Mouse (Mus musculus) activated CD4-positive, CD25-positive, alpha-beta regulatory T cell, adult 4 months (primary cell): ENCODE measurements around the gene Nav2. TPM values are rescaled to one million over a fixed set of nuclear protein-coding genes. Genes with fewer than 3 reads are reported as not detected.

ENCODE experiments used
- ATAC-seq: one replicate; pipeline ENCODE4 v1.8.0; 2017
- polyA plus RNA-seq, 2 experiments: library from polyadenylated mRNA; unstranded; fragments of 100-300 nt; shearing (Covaris generic); gene quantifications; one replicate each; pipeline ENCODE4 v1.2.1; 2017

Gene Nav2
- polyA plus RNA-seq, 2 experiments from 2014 or later, result 14.2 to 16.6 TPM

DNA sequence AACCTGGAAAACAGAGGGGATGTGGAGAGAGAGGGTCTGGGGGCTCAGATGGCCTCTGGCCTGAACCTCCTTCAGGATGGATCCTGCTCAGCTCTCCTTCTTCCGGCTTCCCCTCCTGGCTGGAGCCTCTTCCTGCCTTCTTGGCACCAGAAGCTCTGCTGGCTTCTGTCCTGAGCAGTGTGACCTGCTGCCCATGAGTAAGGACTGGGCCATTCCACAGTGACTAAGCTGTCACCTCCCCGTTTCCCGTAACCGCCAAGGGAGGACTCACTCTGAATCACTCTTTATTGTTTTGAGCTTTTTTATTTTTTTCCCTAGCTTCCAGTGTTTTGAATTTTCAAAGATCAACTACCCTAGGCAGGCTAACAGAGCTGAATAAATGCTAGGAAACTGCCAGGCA lies 304.5 kb downstream of the Nav2 start:
- ATAC-seq, result no peak

DNA sequence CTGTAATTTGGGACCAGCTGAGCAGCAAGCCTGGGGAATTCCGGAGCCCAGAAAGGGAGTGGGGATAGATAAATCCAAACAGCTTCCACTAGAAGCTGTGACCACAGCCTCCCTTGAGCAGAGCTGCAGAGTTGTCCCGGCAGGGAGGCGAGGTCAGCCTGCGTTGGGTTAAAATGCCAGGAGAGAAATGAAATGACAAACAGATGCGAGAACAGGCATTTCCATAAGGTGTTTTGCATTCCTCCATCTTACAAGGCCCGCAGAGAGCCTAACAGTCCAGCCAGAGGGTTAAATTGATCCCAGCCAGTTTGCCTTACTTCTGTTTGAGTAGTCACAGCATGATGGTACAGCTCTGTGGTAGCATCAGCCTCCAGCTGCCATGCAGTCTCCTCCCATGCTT lies 309.3 kb downstream of the Nav2 start:
- no peak for ATAC-seq

DNA sequence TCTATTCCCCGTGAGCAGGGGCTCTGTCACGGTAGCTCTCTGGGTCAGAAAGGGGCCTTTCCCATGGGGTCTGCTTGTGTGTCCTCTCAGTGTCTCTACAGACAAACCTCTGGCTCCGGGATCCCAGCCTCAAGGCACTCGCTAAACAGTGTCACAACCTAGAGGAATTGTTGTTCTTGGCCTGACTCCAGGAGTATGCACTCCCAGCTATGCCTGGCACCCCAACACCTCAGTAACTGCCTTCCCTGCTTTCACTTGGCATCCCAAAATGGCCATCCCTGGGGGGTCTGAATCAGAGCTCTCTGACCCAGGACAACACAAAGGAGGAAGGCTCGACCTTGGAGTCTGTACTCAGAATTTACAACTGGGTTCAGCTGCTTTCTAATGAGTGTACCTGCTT lies 317.2 kb downstream of the Nav2 start:
- no peak for ATAC-seq

DNA sequence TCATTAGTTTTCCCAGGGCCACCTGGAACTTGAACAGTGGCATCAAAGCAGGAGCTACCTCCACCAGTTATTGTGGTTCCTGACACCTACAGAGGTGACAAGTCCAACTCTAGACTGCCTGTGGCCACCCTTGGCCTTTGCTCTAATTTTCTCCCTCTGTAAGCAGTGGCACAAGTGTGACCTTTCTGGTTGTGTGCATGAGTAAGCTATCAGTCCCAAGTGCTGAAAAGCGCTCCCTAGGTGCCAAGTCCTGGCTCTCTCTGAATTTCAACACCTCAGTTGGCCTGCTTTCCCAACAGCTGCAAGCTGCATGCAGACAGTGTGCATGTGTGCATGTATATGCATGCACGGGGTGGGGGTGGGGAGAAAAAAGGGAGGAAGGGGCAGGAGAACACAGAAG lies 324.5 kb downstream of the Nav2 start:
- ATAC-seq, result no peak

DNA sequence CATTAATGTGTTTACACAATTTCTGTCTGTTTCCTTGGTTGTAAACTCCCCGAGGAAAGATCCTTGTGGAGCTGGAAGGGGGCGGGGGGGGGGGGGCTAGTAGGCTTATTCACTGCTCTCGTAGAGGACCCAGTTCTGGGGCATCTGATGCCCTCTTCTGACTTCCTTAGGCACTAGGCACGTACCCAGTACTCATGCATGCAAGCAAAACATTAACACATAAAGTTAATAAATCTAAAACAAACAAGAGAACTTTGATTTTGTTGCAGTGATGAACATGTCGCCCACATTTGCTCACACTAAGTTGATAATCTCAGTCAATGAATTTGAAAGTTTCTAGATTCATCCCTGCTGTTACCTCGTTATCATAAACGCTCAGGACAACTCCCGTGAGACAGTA lies 325.8 kb downstream of the Nav2 start:
- ATAC-seq, result no peak

DNA sequence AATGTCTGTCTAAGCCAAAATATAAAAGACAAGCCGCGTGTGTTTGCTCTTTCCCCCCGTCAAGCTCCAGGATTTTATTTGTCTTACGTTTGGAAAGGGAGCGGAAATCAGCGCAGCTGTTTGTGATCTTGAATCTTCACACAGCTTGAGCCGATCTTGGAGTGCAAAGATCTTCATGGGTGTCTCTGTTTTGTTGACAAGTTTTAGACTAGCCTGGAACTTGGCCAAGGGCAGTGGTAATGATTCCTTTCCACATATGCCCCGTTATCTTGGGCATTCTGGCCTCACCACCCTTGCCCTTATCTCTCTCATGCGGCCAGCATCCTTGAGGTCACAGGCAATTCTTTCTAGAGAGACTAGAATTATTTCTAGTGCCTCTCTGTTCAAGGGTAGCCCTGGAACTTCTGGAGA lies 326.8 kb downstream of the Nav2 start:
- ATAC-seq, result no peak

DNA sequence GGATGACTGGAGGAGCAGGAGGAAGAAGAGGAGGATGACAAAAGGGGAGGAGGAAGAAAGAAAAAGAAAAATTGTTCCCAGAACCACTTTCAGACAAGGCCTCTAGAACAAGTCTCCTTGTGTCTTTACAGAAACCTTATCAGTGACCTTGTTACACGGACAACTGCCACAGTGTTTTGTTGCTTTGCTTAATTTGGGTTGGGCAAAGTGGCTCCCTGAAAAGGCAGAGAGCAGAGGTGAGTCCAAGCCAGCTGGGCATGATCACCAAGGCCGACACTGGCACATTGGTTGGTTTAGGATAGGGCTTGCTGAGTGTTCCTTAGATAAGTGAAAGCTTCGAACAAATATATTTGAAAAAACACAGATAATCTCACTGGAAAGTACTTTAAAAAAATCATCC lies 327.3 kb downstream of the Nav2 start:
- ATAC-seq, result no peak

DNA sequence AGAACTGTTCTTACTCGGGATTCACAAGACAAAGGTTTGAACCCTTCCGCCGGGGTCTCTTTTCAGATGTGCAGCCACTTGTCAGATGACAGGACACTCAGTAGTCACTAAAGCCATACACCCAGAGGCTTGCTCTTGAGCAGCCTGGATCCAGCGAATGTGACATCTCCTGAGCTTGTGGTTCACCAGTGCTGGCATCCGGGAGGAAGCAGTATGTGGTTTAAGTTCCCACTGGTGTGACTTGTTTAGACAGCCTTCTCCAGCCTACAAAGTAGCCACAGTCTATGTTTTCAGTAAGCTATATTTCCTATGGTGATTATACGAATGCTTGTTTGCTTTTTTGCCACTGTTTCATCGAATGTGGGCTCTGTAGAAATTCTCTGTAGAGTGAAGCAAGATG lies 331.9 kb downstream of the Nav2 start:
- no peak for ATAC-seq

DNA sequence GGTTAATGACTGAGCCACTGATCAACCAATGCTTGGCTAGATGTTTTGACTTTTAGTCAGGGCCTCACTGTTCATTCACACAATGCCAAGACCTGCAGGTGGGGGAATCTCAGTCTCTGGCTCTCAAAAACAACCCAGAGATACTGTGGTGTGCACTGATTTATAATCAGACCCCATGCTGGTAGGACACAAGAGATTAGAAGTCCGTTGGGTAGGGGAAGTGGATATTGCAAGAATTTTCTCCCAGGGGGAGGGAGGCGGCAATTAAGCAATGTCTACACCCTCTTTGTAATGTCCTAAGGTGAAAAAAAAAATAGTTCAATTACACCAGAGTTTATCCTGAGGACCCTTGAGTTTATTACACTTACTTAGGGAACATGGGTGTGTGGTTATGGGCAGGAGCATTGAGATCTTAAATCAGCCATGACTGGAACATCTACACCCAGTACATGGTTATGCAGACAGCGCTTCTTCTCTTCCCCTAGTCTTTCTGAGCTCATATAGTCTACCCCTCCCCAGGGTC lies 332.8 kb downstream of the Nav2 start:
- ATAC-seq, result no peak

DNA sequence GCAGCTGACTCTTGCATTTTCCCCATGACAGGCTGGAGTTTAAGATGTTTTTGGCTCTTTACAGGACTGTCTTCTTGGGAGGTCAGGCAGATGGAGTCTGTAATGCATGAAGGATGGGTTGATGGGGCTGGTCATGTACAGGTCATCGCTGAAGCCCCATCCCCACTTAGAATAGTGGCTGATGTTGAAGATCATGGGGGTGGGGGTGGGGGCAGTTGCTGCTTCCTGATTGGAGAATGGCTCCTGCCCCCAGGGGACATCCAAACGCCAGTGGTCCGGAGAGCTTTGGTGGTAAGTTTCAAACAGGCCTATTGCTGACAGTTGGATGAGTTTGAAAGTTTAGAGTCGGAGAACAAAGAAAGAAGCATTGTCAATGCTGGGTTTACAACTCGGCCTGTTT lies 333.7 kb downstream of the Nav2 start:
- ATAC-seq, result no peak

DNA sequence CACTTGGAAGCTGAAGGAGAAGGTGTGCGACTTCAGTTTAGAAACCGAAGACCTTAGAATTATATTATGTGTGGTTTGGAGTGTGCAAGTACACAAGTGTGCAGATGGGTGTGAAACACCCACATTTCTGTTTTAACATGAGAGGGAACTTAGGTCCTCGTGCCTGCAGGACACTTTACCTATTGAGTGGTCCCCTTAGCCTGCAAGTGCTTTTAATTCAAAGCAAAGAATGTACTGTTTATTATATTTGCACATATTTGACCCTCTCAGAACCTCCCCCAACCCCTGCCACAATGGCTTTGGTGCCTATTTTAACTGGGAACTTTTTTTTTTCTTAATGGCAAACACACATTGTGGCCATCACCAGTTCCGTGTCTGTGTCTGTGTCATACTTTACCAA lies 334.6 kb downstream of the Nav2 start:
- ATAC-seq, result no peak

DNA sequence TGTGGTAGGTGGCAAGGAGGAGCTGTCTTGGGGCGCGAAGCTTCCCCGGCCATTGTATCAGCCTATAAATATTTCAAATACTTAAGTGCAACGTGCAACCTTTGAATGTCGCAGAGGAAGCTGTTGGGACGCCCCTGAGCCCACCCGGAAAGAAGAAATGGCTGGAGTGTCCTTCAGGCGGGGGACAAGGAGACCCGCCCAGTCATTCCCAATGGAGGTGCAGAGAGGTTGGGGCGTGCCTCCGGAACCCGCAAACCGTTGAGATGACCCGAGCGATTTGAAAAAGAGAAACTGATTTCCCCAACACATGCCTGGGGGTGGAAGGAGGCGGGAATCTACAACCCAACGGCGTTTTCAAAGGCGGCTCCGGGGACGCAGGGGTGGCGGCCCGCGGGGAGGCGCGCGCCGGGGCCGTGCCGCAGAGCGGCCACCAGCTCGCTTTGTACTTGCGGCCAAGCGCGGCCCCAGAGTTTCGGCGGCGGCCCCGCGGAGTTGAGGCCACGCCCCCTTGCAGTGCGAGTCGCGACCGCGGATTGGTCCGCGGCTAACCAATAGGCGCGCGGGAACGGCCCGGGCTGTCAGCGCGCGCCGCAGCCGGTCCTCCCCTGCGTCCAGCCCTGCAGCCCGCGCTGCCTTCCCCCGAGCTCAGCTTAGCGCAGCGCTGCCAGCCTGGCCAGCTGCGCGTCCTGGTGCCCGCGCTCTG lies 337.2 kb downstream of the Nav2 start:
- ATAC-seq, result peak; percentile 90

DNA sequence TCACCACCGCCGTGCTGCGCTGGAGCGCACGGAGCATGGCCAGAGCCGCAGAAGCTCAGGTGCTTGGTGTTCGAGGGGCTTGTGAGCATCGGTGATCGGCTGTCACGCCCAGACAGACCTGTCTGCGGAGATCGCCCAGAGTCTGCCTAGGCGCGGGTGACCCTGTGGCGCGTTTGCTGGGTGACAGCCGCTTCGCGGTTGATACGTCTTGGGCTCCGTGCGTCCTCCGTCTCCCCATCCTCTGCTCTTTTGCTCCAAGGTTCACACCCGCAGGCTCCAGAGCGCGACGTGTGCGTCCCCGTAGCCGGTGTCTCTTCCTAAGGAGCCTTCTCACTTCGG lies 337.7 kb downstream of the Nav2 start:
- peak; percentile 5 for ATAC-seq

DNA sequence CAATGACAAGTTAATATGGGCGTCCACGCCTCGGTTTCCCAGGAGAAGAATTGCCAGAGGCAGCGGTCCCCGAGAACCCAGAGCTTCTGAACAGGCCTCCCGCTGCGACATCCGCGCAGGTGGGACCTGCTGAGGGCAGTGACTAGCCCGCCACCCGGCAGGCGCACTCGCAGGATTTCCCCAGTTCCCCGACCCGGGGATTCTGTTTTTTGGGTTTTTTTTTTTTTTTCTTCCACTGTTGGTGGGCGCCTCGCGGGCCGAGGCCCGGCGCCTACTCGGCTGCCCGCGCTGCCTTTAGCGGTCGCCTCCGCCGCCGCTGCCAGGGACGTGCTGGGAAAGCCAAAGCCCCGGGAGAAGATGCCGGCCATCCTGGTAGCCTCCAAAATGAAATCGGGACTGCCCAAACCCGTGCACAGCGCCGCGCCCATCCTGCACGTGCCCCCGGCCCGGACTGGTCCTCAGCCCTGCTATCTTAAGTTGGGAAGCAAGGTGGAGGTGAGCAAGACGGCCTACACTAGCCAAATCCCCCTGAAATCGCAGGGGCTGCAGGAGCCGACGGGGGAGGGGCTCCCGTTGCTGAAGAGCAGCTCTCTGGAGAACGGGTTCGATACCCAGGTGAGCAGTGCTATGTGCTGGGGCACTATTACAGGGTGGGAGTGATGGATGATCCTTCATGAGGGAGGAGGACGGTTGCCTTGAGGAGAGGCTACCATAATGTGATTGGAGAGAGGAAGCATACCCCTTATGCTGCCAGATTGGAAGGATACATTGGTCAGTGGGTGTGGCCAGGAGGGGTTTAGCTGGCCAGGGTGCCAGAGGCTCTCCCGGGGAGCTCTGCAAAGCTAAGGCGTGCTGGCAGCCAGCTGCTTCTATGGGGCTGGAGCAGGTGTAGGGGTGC lies 338.3 kb downstream of the Nav2 start:
- ATAC-seq, result no peak

DNA sequence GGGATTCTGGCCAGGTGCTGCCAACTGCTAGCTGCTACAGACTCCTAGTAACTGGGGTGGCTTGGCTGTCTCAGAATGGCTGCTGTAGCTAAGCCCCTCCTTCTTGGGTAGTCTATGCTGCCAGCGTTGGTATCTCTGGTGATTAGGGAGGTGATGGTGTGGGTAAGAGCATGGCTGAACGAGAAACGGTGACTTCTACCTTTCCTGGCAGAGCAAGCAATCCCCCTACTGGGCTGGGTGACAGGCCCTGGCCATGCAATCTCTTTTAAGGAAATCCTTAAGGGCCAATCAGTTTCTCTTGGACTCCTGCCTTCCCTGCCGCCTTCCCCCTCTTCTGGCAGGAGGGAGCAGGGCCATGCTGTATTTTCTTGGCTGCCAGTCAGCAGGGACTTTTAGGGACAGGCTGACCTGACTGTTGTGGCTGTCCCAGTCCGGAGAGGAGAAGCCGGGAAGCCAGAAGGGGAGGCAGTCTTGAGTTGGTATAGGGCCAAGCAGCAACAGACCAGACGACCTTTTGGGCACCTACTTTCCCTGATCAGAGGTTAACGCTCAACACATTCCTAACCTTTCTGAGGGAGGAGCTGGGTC lies 339.3 kb downstream of the Nav2 start:
- no peak for ATAC-seq

DNA sequence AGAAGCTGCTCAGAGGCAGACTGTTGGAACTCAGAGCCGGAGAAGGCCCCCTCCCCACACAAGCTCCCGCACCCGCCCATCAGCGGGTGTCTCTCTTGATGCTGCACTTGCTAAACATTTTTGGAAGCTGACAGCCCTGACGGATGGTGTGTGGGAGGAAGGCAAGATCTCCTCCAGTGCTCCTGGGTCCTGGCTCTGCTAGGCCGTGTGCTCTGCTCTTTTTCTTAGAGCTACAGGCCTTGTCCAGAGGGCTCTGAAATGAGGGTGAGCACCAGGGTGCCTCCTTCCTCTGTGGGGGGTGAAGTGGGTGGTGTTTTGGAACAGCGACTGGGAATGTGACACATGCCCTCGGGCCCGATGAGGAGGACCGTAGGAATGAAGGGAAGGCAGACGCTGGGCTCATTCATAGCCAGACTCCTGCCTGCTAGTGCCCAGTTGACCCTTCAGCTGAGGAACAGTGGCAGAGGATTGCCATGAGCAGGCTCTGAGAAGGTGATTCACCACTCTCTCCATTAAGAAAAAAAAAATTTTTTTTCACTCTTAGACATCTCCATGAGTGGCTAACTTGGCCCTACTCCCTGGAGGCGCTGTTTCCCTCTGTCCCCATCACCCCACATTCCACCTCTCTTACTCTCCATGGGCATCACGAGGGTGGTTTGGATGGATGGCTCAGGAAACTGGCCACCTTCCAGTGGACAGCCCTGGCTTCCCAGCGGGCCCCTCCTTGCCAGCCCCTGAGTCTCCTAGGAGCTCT lies 340.0 kb downstream of the Nav2 start:
- no peak for ATAC-seq

DNA sequence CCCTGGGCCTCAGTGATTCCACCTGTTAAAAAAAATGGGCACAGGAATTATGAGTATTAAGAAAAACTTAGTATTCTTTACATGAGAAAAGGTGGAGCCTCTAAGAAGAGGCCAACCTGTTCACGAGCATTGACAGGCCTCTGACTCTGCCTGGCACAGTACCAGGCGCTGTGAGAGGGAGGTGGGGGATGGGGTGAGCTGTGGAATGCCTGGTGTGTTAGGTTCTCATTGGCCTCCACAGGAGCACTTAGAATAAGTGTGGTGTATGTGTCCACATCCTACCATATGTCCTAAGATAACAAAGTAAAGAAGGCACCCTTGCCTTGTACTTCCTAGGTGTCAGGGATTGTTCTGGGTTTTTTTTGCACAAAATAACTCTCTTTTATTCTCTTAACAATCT lies 340.9 kb downstream of the Nav2 start:
- ATAC-seq, result no peak

DNA sequence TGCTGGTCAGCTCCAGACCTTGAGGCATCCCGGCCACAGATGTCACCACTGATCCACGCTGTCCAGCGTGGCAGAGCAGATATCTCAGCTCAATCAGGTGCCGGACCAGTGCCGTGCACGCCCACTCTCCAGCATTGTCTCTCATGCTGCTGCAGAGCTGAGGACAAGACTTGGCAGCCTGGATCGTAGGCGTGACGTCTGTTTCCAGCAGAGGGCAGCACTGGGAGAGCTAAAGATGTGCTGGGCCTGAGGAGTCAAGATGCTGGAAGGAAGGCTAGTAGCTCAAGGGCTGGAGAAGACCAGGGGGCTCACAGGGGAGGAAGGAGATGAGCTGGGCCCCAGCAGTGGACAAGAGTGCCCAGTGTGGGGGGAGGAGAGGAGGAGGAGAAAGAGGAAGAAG lies 341.5 kb downstream of the Nav2 start:
- no peak for ATAC-seq

DNA sequence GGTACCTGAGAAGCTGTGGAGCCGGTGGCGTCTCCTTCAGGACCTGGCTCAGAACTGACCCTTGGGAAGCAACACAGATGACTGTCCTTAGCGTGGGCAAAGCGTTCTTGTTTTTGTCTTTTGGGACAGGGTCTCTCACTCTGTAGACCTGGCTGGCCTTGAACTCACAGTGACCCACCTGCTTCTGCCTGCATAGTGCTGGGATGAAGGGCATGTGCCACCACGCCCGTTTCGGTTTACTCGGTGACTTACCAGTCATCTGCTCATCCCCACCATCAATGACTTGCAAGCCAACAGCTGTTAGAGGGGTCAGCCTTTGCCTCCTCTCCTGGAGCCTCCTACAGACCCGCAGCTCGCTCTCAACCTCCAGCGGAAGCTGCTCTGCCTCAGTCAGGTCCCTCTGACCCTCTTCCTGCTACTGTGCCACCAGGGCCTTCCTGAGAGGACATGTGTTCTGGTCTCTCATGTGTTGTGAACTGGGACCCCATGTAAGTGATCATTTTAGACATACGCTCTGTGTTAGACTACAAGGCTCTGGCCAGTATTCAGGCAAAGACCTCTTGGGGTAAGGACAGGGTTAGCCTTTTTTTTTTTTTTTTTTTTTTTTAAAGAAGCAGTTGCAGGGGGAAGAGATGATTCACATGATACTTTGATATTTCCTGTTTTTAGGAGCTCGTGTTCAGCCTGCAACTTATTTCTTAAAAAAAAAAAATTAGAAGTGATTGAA lies 342.2 kb downstream of the Nav2 start:
- no peak for ATAC-seq

DNA sequence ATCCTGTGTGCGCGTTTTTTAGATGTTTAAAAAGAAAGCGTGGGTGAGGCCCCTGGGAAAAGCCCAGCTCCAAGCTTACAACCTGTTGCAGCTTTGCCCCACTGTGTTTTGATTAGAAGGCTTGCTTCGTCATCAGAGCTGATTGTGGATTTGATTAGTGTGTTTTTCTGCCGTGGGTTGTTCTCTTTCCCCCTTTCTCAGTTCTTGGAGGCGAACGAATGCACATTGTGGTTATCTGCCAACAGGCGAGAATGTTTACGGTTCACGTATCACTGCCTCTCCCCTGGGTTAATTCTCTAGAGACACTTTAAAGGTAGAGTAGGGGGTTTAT lies 342.8 kb downstream of the Nav2 start:
- ATAC-seq, result no peak

DNA sequence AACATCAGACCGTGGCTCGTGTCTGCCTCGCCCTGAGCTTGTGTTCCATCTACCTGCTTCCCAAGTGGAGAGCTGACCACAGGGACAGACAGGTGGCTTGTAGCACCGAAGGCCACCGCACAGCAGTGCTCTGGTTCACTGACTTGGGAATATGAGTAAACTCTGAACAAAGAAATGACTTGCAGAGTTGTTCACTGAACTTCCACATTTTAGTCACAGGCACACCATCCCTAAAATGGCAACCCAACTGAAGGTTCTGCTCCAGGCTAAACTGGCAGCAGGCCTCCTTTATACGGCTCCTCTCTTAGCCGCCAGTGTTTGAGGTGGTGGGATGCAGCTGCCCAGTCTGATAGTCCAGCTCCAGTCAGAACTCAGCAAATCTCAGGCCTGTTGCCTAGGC lies 343.9 kb downstream of the Nav2 start:
- ATAC-seq, result no peak

DNA sequence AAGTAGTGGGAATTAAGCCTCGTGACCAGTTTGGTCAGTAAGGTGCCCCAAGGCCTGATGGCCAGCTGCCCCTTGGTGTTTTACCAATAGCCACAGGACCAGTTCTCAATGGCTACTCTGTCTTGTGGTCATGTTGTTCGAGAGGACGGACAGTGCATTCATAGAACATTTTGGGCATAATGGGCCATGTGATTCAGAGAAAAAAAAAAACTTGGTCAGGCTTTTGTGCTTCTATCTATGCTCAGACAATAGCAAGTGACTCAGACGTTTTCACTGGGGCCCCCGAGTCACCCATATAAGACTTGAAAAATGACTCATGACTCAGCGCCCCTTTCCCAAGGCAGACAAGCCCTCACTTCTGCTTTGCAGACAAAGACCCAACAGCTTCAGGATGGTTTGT lies 344.4 kb downstream of the Nav2 start:
- ATAC-seq, result no peak

DNA sequence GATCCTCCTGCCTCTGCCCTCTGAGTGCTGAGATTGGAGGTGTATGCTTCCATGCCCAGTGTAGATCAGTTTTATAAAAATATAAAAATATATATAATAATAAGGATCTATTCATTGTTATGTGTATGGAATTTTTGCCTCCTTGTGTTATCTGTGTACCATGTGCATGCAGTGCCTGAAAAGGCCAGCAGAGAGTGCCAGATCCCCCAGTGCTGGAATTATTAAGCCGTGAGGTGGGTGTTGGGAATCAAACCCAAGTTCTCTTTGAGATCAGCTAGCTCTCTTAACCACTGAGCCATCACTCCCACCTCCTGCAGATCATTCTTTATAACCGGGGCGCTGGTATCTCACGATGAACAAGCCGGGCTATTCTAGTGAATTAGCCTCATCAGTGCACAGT lies 346.5 kb downstream of the Nav2 start:
- ATAC-seq, result no peak
